Mouse (Mus musculus) heart, adult 18-20 months (tissue): Measurements from ENCODE around the gene Exoc4. TPM values are rescaled to one million over a fixed set of nuclear protein-coding genes. Genes with fewer than 3 reads are reported as not detected.

Experiments
- DNase-seq, 2 experiments: peaks; one replicate each; pipeline ENCODE4 v3.0.0; 2021 to 2022; ENCODE audit warnings: mixed read lengths in 1 of 2
- long read RNA-seq, 2 experiments: library from polyadenylated mRNA; stranded (forward); transcript quantifications; one replicate each; pipeline ENCODE4 v2.0.0; 2021
- total RNA-seq, 2 experiments: library from RNA; stranded (reverse); gene quantifications; 2 replicates each; pipeline ENCODE4 v1.2.3; 2021

The Exoc4 gene
- 10 to 100 TPM; 36.7 to 37.1 TPM for total RNA-seq
- long read RNA-seq, experiment 1, full-length matches to known transcripts: 2 of 9 reads
- long read RNA-seq, experiment 1, partial matches to known transcripts: 5 of 9 reads
- long read RNA-seq, experiment 1, other reads (novel, unspliced or antisense): 2 of 9 reads
- long read RNA-seq, experiment 2, partial matches to known transcripts: 2 of 4 reads
- long read RNA-seq, experiment 2, other reads (novel, unspliced or antisense): 2 of 4 reads

DNA sequence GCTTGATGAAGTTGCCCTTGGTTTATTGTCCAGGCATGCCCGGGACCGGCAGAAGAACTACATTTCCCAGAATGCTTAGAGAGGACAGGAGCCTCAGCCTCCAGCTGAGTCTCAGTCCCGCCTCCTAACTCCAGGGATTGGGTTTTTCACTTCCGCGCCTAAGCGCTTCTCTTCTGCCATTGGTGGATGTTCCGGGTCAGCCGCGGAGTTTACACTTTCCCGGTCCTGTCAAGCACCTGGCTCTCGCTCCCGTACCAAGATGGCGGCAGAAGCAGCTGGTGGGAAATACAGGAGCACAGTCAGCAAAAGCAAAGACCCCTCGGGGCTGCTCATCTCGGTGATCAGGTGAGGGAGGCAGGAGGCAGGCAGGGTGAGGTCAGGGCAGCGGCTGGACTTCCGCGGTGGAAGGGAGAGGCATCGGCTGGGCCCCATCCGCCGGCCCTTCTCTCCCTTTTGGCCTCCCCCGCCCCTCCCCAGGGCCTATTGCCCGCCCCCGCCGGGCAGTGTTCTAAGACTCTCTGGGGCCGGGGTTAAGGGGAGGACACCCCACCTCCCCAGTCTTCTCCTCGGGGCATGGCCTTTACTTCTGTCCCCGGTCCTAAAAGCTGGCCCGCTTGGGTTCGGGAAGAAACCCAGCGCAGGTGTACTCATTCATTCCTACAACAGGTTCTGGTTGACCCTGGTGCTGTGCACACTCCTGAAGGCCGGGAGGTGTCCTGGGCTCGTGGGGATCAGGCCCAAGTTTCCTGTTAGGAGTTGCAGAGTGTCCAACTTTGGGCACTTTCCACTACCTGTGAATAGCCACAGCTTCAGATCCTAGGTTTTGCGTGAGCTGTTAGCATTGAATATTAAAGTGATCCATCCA, at the start of gene Exoc4:
Gene Exoc4 (plus strand): TSS at position 192 of the 865 bp plus-strand sequence.
- peak; percentile 95 to 99 for DNase-seq

DNA sequence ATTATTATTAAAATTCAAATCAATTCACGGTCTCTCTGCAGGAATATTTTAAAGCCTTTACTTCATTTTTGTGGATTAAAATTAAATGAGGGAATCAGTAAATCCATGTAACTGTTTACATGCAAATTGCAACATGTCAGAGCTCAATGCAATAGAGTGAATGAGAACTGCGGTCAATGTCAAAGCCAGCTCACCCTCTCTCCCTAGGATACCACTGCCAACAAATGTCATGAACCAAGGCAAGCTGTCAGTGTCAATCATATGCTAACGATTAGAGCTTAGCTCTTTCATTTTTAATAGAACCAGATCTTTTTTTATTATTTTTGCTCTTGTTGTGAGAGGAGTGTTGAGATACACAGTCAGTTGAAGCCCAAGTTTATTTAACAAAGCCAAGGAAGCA, 30.1 kb upstream of the Exoc4 start:
- no peak for DNase-seq

DNA sequence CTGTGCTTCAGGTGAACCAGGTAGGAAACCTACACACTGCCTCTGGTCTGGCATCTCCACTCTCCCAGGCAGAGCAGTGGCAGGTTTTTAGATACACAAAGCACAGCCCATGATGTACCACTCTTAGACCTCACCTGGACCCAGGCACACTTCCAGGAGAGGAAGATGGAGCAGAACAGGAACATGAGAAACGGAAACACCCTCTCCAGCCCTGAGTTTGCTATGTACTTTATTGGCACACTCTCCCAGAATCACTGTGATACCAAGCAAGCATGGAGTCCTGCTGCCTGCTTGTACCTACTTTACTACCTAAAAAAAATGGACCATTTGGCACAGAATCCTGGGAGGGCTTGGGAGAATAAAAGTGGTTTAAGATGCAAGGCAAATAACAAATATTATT, 22.2 kb upstream of the Exoc4 start:
- DNase-seq: no peak

DNA sequence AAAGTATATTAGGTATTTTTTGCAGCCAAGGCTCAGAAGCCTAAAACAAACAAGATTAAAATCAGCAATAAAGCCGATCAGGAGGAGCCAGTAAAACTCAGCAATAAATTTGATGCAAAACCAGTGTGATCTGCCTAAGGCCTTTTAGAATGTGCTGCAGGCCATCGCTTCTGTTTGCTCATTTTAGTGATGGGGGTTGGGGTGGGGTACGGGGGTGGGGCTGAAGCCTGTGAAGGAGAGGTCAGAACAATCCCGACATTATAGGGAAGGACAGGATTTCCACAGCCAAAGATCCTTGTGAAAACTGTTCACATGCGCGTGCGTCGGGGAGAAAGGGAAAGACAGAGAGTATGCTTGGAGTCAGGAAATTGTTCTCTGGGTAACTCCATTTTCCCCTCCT, 21.5 kb upstream of the Exoc4 start:
- no peak for DNase-seq

DNA sequence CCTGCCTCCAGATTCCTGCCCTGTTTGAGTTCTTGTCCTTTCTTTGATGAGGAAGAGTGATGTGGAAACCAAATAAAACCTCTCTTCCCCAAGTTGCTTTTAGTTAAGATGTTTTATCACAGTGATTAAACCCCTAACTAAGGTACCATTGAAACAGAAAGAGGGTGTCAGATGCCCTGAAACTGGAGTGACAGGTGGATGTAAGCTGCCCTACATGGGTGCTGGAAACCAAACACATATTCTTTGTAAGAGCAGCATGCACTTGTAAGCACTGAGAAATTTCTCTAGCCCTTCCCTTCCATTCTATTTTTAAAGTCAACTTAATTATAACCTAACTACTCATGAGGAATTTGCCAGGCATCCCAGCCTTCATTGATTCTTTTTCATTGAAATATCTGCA, 7.6 kb upstream of the Exoc4 start:
- DNase-seq: no peak

DNA sequence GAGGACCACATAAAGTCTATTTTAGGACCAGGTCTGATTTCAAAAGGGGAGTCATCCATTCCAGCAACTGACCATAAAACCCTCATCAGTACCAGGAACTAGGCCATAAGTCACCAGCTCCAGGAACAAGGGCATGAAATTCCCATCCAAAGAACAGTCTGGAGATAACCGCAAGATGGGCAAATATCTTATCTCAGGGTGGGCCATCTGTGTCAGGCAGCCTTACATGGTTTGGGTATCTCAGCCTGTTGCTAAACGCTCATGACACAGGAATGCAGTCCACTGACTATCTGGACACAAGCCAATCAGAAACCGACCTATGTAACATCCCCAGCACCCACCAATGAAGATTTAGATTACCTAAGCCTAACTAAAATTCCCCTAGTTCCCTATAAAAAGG, 4.3 kb upstream of the Exoc4 start:
- DNase-seq: no peak

DNA sequence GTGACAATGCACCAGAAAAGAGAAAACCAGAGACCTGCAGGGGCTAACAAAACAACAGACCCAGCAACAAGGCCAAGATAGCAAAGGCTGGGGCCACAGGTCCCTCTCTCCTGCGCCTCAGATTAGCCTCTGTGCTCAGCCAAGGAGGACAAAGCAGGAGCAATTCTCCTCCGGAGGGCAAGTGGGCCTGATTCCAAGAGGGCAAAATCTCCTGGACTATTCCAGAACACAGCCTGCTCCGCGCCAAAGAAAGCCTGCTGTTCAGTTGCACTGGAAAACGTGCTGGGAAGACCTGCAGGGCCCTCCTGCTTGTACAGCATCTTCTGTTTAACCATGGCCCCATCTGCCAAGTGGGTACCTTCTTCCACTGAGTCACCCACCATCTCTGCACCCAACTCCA, 1.7 kb upstream of the Exoc4 start:
- no peak for DNase-seq

DNA sequence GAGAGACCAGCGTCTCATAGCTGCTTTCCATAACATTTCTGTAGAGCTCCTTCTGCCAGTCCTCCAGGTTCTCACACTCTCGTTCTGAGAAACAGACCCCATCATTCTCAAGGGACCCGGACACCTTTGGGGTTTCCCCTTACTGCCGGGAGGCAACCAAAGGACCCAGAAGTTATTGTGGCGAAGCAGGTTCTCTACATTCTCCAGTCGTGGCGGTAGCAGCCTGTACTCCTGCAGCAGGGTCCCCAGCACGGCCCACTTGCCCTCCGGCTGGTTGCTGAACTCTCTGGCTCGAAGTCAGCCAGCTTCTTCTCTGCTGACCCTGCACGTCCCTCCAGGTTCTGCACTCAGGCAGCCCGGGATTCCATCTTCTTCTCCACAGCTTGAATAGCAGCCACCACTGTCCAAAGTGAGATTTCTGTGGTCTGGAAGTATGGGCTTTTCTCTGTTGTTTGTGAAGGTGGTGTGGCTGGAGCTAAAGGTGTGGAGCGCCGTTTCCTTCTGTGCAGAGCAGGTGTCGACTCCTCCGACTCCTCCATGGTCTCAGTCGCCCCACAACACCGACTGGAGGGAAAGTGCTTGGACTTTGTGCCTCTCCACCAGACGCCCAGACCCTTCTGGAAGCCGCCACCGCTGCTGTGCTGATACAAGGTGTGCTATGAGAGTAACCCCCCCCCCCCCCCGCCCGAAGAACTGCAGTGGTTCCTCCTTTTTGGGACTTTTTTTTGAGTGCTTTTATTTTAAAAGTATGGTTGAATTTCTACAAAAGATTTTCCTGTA, 1.1 kb upstream of the Exoc4 start:
- DNase-seq: no peak

DNA sequence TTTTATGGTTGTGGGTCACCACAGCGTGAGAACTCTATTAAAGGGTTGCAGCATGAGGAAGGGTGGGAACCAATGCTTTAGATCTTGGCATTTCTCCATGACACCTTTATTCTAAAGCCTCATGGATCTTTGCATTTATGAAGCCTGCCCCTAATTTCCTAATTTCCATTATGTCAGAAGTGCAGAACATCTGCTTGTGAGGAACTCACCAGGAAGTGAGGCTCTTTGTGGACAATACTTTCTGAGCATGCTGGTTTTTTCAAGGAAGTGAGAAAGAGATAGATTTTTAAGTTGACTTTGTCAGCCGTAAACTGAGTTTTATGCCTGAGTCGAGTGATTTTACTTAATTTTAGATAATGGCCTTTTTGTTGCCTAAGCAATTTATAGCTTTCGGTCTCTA, 7.8 kb downstream of the Exoc4 start:
- no peak for DNase-seq

DNA sequence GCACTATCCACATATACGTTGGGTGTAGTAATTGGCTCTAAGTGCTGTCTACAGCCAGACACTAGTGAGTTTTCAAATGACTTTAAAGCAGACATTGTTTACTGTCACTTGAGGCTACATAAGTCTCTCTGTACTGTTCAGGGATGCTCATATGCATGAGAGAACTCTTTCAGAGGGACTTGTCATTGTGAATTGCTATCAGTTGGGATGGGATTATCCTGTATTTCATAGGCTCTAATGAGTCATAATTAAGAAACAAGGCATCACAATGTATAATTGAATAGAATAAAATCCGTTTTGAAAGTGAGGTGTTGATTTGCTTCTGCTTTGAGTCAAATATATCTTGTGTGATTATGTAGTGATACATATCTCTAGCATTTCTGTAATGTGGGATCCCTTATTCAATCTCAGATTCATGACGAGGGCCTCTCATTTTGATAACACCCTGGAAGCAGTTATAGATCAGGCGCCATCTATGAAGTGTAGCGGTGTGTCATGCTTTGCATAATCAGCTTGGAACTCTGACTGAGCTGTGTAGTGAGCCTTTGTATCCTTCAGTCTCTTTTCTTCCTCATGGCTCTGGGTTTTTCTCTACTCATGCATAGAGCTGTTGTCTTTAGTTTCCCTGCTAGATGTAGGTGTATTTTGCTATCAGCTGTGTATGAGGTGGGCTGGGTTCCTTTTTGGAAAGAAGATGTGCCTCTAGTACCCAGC, 8.3 kb downstream of the Exoc4 start:
- DNase-seq: no peak

DNA sequence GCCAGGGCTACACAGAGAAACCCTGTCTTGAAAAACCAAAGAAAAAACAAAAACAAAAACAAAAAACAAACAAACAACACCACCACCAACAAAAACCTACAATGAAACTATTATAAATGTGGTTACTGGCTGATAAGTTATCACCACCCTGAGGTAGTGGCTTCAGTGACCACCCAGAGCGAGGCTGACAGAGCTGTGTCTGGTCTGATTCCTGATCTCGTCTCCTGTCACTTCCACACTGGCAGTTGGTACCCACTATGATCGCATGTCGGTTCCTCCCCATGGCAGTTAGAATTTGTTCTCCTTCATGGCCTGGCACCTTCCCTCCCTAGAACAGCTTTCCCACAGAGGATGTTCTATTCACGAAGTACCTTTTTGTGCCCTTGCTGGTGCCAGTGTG, 11.0 kb downstream of the Exoc4 start:
- DNase-seq: no peak

DNA sequence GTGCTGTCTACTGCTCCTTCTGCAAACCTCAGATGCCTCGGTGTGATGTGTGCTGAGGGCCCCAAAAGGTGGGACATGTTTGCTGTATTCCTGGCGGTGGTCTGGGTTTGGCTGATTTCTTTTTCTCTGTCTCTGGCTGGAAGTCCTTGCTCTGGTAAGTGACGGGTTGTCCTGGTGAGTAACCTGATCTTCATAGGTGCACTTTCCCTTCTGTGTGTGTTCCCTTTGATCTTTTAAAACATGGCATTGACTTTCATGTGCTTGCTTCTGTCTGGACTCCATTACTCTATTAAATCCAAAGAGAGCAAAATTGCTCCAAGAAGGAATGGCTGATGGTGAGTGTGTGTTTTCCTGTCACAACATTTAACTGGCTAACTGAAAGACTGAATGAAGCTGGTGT, 12.7 kb downstream of the Exoc4 start:
- DNase-seq: no peak

DNA sequence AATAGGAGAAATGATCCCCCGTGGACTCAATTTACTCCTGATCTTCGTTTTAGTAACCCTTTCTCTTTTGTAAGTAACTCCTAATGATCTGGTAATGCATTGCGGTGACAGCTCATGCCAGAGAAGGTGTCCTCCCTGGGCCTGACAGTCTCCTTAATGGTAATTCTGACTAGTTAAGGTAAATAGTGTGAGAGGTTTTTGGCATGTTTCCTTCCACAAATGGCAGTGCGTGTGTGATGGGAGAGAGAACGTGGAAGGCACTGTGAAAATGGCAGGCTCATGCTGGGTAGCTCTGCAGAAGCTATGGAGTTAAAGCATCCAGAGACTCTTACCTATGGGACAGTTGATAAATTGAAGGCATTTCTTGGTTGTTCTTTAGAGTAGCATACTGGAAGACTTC, 15.1 kb downstream of the Exoc4 start:
- no peak for DNase-seq

DNA sequence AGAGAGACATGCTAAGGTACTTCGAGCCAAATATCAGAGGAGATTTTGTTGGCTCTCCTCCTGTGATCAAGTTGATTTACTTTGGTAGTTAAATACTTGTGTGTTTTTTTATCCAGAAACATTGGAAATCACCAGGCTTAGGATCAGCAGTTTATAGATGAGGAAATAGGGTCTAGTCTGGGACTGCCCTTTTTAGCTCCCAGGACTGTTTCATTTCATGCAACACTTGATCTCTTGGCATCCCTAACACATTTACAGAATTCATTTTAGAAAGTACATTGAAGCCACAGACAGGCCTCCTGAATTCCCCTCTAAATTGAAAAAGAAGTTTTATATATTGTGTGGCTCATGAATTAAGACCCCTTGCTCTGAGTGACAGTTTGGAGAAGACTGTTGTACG, 15.5 kb downstream of the Exoc4 start:
- no peak for DNase-seq

DNA sequence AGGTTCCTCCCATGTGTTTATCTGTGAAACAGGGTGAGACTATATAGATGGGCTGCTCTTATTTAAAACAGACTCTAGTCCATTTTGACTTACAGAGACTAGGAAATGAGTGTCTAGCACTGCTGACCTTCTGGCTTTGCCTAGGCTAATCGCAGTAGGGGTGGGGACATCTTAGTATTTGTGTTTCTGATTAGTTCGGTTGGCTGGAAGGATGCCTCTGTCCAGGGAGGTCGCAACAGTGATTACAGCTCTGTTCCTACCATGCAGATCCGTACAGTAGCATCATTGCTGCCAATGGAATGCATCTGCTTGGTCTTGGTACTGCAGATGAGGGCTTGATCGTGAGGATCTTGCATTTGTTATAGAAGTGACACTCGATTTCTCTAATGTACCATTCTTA, 18.7 kb downstream of the Exoc4 start:
- no peak for DNase-seq

DNA sequence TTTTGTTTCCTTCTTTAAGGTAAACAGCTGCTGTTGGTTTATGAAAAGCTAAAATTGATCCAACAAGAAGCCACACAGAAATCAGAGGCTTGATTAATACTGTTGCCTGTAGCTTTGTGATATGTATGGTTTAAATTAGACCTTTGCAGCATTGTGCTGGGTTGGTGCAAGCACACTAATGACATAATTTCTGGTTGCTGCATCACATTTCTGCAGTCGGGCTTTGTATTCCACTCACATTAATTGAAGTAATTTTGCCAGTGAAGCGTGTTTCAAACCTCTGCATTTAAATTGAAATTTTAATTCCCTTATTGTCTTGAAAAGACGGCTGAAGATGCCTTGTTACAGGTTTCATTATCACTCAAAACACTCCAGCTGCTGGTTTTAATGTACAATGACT, 34.6 kb downstream of the Exoc4 start:
- no peak for DNase-seq

DNA sequence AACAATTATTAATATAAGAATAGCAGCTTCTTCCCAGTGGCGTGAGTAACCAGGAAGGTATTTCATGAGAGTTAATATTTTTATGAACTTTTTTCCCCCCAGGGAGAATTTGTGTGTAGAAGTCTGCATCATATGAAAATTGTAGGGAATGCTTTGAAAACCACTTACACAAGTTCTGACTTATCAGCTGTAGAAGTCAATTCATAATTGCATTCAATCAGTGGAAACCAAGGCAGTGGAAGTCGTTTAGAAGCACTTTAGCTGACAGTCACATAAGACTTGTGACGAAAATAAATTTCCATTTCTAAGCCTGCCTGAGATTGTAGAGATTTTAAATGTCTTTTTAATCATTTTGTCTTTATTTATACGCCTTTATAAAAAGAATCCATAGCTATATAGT, 35.1 kb downstream of the Exoc4 start:
- DNase-seq: no peak

DNA sequence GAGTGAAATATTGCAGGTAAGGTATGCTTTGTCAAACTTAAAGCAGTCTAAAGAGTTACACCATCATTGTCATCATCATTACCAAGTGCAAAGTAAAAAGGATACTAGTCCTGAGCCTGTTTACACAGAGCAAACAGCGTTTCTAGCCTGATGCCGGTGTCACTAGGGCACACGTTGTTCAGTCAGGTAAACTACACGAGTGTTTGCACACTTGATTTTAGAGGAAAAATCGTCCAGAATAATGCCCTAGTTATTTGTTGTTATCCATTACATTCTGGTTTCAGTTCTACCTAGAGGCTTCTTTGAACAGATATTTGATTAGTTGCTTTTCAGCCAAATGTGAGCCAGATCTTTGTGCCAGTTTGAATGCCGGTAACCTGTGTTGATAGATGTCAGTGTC, 37.5 kb downstream of the Exoc4 start:
- DNase-seq: no peak

DNA sequence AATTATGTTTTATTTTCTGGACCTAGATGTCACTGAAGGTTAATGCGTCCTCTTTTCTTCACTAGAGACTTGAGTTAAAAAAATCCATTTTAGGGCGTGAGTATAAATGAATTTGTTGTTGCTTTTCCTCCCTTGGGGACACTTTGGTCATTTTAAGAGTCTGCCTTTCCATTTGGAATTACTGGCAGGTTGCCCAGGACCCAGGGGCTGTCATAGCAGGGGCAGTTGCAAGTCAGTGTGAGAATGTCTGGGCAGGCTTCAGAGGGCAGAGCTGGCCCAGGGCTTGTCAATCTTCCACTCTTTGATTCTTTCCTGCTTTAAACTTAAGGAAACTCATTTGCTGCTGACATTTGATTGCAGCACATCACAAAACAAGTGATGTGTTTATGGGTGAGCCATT, 45.7 kb downstream of the Exoc4 start:
- peak; percentile 40 to 42 for DNase-seq

DNA sequence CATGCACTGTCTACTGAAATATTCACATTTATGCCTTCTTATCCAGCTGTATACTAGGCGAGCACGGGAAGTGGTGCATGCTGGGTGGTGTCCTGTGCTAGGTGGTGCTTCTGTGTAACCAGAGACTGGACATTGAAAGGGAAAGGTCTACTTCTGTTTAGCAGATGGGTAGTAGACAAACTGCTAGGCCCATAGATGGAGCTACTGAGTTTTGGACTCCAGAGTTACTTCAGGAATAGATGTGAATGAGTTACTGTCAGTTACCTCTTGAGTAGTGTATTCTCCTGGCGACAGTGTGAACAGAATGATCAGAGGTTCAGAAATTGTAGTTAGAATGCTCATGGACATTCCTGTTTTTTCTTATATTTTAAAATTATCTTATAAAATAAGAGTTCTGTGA, 48.7 kb downstream of the Exoc4 start:
- no peak for DNase-seq

DNA sequence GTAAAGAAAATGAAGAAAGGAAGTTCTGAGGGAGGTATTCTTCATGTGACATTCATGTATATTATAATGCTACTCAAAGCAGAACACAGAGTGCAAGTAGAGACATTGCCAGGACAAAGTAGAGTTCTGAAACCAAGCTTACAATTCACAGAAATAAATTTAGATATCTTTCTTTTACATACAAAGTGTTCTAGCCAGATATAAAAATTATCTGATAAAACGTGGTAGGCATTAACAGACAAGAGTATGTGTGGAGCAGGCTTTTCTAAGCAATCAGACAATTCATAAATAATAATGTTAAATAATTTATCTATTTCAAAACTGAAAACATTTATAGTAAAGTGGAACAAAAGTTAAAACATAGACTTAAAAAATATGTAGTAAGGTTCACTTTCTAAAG, 49.9 kb downstream of the Exoc4 start:
- no peak for DNase-seq

DNA sequence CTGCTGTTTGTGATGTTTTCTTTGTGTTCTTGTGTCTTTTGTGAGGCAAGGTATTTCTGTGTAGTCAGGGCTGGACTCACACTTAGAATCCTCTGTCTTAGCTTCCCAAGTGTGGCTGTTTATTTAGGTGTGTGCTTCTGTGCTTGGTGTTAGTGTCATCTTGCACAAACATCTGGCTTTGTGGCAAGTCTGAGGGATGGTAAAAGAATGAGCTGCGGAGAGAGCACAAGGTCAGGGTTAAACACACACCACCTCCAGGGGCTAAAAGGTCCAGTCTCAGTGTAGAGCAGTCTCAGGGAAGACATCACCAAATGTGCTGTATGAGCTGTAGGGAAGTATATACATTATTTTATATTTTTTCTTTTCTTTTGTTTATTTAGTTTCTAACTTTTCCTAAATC, 57.1 kb downstream of the Exoc4 start:
- DNase-seq: no peak

DNA sequence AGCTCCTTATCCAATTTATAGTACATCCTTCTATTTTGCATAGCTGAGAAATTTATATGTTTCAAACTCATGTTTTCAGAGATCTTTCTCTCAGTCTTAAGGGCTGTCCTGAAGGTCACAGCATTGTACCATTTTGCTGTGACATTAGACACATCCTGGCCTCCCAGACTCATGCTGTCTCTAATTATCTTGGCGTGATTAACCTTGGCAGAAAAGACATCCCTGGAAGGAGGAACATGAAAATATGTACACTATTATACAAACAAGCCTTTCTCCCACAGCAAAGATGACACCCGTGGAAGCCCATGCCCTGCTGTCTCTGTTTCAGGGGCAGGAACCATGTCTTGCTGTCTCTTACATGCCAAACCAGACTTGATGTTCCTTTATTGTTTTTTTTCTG, 59.8 kb downstream of the Exoc4 start:
- no peak for DNase-seq
